Mouse (Mus musculus): ENCODE data around the gene Fam151b. TPM values are rescaled to one million over a fixed set of nuclear protein-coding genes. Genes with fewer than 3 reads are reported as not detected.

Fam151b gene
- polyA plus RNA-seq, 2 experiments = 1.4 TPM; not detected in 1

DNA sequence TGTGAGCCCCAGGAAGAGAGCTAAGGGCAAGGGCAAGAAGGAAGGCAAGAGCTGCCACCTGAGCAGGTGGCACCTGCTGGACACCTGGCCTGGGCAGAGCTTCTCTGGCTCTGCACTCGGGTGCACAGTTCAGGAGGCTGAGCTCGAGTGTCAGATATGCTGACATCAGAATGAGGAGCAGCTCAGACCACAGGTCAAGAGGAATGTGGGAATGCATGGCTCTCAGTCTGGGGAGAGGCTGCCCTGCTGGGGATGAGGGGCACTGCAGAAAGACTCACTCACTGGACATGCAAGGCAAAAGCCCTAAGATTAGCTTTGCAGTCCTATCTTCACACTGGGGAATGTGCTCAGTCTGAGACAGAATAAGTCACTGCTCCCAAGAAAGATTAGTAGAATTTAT, 81.8 kb downstream of the Fam151b start:
- Histone ChIP-seq H3K9me3 (ENCODE audit: control insufficient read depth, low read length) (no peaks in the 10 kb centered on the region), H3K27me3 (ENCODE audit: control insufficient read depth, insufficient read depth, low read length) (no peaks in the 10 kb centered on the region), H3K36me3 (replicated peaks; ENCODE audit: control insufficient read depth, insufficient read depth, low read depth) (no peaks in the 10 kb centered on the region), H3K4me2 (ENCODE audit: low read depth) (no peak overlapping the region), H3K4me1 (replicated peaks; ENCODE audit: control insufficient read depth in 2 of 2, insufficient read depth in 2 of 2, low read length in 1 of 2) (no peaks in the 10 kb centered on the region), H3K27ac (no peak overlapping the region), H3K9ac (replicated peaks) (no peak overlapping the region), H3K4me3 (ENCODE audit: insufficient read depth in 1 of 2, low read depth in 2 of 2, low read length in 2 of 2) (no peak overlapping the region)
- DNase-seq (ENCODE audit: low read depth in 3 of 3, low spot score in 3 of 3) = no peak
- 53% methylated on average over 2 of the region's 2 CpGs for WGBS (ENCODE audit: insufficient replicate concordance)
- TF ChIP-seq CTCF (IDR thresholded peaks at IDR 0.05; ENCODE audit: low read depth) = no peak
- no peak for TF ChIP-seq EP300 (IDR thresholded peaks at IDR 0.05; ENCODE audit: low read depth)
- ATAC-seq (ENCODE audit: insufficient read depth) = no peak

Other genes starting within 250 kb of the Fam151b start
- not detected in 2 replicates for gene Gm20379, start 178.0 kb downstream of the Fam151b start, polyA plus RNA-seq (2012; rRNA removed)
- gene Gm20379, start 178.0 kb downstream of the Fam151b start, polyA plus RNA-seq (2014; fragmentation: Nextera tagmentation; extraction: Ambion mirVana) = 0.15 and 0.19 TPM in 2 replicates
- 5.9 and 11.4 TPM in 2 replicates for gene Dhfr, start 129.3 kb downstream of the Fam151b start, polyA plus RNA-seq (2012; rRNA removed)
- gene Dhfr, start 129.3 kb downstream of the Fam151b start, polyA plus RNA-seq (2014; fragmentation: Nextera tagmentation; extraction: Ambion mirVana) = 18.9 and 19.2 TPM in 2 replicates
- gene Msh3, start 129.0 kb downstream of the Fam151b start, polyA plus RNA-seq (2012; rRNA removed) = 5.6 and 10.0 TPM in 2 replicates
- 11.1 and 11.5 TPM in 2 replicates for gene Msh3, start 129.0 kb downstream of the Fam151b start, polyA plus RNA-seq (2014; fragmentation: Nextera tagmentation; extraction: Ambion mirVana)
- not detected in 2 replicates for gene Ankrd34b, start 58.1 kb downstream of the Fam151b start, polyA plus RNA-seq (2012; rRNA removed)
- not detected in 2 replicates for gene Ankrd34b, start 58.1 kb downstream of the Fam151b start, polyA plus RNA-seq (2014; fragmentation: Nextera tagmentation; extraction: Ambion mirVana)
- 0.83 and 1.3 TPM in 2 replicates for gene Zfyve16, start 46.9 kb upstream of the Fam151b start, polyA plus RNA-seq (2012; rRNA removed)
- 1.4 and 1.5 TPM in 2 replicates for gene Zfyve16, start 46.9 kb upstream of the Fam151b start, polyA plus RNA-seq (2014; fragmentation: Nextera tagmentation; extraction: Ambion mirVana)
- not detected in 2 replicates for gene Spz1, start 92.2 kb upstream of the Fam151b start, polyA plus RNA-seq (2012; rRNA removed)
- gene Spz1, start 92.2 kb upstream of the Fam151b start, polyA plus RNA-seq (2014; fragmentation: Nextera tagmentation; extraction: Ambion mirVana) = not detected in 2 replicates
- 15.2 and 17.9 TPM in 2 replicates for gene Serinc5, start 127.1 kb upstream of the Fam151b start, polyA plus RNA-seq (2012; rRNA removed)
- 14.2 and 16.8 TPM in 2 replicates for gene Serinc5, start 127.1 kb upstream of the Fam151b start, polyA plus RNA-seq (2014; fragmentation: Nextera tagmentation; extraction: Ambion mirVana)